Mouse (Mus musculus): Measurements from ENCODE around the gene Defb26. TPM values are rescaled to one million over a fixed set of nuclear protein-coding genes. Genes with fewer than 3 reads are reported as not detected.

The Defb26 gene
- total and polyA plus RNA-seq, 2 experiments from 2014 or later: not detected

DNA sequence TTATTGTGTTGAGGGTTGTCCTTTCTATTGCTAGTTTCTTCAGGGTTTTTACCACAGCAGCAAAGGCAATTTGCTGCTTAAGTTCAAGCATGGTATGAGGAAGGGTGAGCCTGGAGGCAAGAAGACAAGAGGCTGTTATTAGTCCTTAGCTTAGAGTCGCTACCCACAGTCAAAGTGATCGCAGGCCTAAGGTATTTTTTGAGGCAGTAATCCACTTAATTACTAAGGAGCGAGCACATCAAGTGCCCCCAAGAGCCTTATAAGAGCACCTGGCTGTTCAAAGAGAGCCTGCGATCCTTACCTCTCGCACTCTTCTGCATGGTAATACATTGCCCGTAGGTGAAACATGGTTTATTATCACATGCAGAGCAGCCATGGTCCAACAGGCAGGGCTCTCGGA is 29.8 kb downstream of the Defb26 start:
- H3K36me3 ChIP-seq (replicated peaks; ENCODE audit: control insufficient read depth, insufficient read depth, low read length): no peaks in the 10 kb centered on the region
- ATAC-seq (ENCODE audit: insufficient read depth, low read depth): no peak
- H3K9me3 ChIP-seq (replicated peaks; ENCODE audit: control insufficient read depth, low read length): no peaks in the 10 kb centered on the region
- no peak for DNase-seq (ENCODE audit: low spot score)
- no peak overlapping the region for H3K27ac ChIP-seq (ENCODE audit: low read depth)
- WGBS: 81% methylated on average over 7 of the region's 7 CpGs
- no peak overlapping the region for H3K9ac ChIP-seq (replicated peaks; ENCODE audit: low read depth, low read length)
- TF ChIP-seq CTCF (IDR thresholded peaks at IDR 0.05; ENCODE audit: low read depth) (no peak), EP300 (IDR thresholded peaks at IDR 0.05; ENCODE audit: low read depth) (no peak)
- H3K4me1 ChIP-seq (ENCODE audit: control insufficient read depth, insufficient read depth): no peaks in the 10 kb centered on the region
- H3K4me3 ChIP-seq (ENCODE audit: low read depth, low read length): no peak overlapping the region
- no peaks in the 10 kb centered on the region for H3K27me3 ChIP-seq (ENCODE audit: control insufficient read depth, insufficient read depth, low read length)
- H3K4me2 ChIP-seq (ENCODE audit: low read depth, low read length): no peak overlapping the region

DNA sequence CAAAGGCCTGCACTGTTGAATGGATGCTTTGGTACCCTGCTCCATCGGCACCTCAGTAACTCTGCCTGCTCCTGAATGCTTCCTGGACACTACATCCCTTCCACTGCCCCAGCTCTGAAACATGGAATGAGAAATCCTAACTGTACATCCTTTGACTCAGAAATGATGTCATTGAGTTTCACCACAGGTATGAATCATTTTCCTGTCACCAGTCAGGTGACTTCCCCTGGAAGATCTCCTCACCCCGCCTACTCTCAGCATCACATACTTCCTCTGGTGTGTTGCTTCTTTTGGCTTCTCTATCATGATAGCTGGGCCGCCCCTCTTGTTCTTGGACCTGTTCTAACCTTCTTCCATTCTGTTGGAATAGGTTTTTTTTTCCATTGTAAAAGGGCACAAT is 30.6 kb downstream of the Defb26 start:
- Histone ChIP-seq H3K9me3 (replicated peaks; ENCODE audit: control insufficient read depth, low read length) (no peaks in the 10 kb centered on the region), H3K4me3 (ENCODE audit: low read depth, low read length) (no peak overlapping the region), H3K36me3 (replicated peaks; ENCODE audit: control insufficient read depth, insufficient read depth, low read length) (no peaks in the 10 kb centered on the region), H3K27ac (ENCODE audit: low read depth) (no peak overlapping the region), H3K27me3 (ENCODE audit: control insufficient read depth, insufficient read depth, low read length) (no peaks in the 10 kb centered on the region), H3K4me2 (ENCODE audit: low read depth, low read length) (no peak overlapping the region), H3K4me1 (ENCODE audit: control insufficient read depth, insufficient read depth) (no peaks in the 10 kb centered on the region), H3K9ac (replicated peaks; ENCODE audit: low read depth, low read length) (no peak overlapping the region)
- ATAC-seq (ENCODE audit: insufficient read depth, low read depth) (no peak), DNase-seq (ENCODE audit: low spot score) (no peak)
- WGBS: 53% methylated on average over 3 of the region's 3 CpGs
- TF ChIP-seq EP300 (IDR thresholded peaks at IDR 0.05; ENCODE audit: low read depth) (no peak), CTCF (IDR thresholded peaks at IDR 0.05; ENCODE audit: low read depth) (no peak)

DNA sequence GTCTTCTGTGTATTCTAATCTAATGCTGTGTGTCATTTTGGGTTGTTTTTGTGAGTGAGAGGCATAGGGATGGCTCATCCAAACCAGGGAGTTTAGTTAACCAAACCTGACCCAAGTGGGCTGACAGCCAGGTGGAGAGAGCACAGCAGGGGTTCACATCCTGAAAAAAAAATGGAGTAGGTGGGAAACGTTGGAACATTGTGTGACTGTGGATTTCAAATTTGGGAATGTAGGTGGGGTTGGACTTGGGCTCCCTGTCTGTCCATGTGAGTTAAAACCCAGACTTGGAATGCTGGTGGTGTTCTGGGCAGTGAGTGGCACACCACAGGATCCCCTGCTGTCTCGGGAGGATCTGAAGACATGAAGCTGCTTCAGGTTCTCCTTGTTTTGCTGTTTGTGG is 34.7 kb downstream of the Defb26 start, which contains the start of gene Defb20:
Gene Defb20 (plus strand): TSS at position 301 of the 400 bp plus-strand sequence.
- ATAC-seq (ENCODE audit: insufficient read depth, low read depth): no peak
- no peaks in the 10 kb centered on the region for H3K9me3 ChIP-seq (replicated peaks; ENCODE audit: control insufficient read depth, low read length)
- 51% methylated on average over 2 of the region's 2 CpGs for WGBS

DNA sequence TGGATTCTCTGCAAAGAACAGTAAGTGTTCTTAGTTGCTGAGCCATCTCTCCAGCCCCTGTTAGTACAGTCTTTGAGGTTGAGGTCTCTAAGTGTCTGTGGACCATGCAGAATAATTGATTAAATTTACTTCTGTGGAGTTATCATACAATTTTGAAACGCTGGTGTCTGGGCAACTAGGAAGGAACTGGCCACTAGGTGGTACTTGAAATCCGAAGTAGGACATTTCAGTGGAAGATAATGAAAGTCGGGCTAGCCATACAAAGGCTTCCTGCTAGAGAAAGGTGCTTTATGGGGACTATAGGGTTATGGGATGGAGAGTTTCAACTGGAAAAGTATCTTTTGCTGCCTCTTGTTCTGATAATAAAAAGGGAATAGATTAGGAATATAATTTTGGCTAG is 39.1 kb downstream of the Defb26 start:
- 13% methylated on average over 3 of the region's 3 CpGs for WGBS
- DNase-seq (ENCODE audit: low spot score): no peak
- no peaks in the 10 kb centered on the region for H3K9me3 ChIP-seq (replicated peaks; ENCODE audit: control insufficient read depth, low read length)
- no peak for ATAC-seq (ENCODE audit: insufficient read depth, low read depth)
- peak; percentile 35 for TF ChIP-seq CTCF (IDR thresholded peaks at IDR 0.05; ENCODE audit: low read depth)
- TF ChIP-seq EP300 (IDR thresholded peaks at IDR 0.05; ENCODE audit: low read depth): no peak
- no peaks in the 10 kb centered on the region for H3K27me3 ChIP-seq (ENCODE audit: control insufficient read depth, insufficient read depth, low read length)
- H3K4me3 ChIP-seq (ENCODE audit: low read depth, low read length): no peak overlapping the region
- H3K36me3 ChIP-seq (replicated peaks; ENCODE audit: control insufficient read depth, insufficient read depth, low read length): no peaks in the 10 kb centered on the region
- no peak overlapping the region for H3K27ac ChIP-seq (ENCODE audit: low read depth)
- no peaks in the 10 kb centered on the region for H3K4me1 ChIP-seq (ENCODE audit: control insufficient read depth, insufficient read depth)
- H3K4me2 ChIP-seq (ENCODE audit: low read depth, low read length): no peak overlapping the region
- H3K9ac ChIP-seq (replicated peaks; ENCODE audit: low read depth, low read length): no peak overlapping the region

More for the DNA sequence above, 34.7 kb downstream of the Defb26 start, which contains the start of gene Defb20:
- Histone ChIP-seq H3K9ac (replicated peaks; ENCODE audit: low read depth, low read length) (no peak within 1 kb of the TSS), H3K27ac (ENCODE audit: low read depth) (no peak within 1 kb of the TSS), H3K4me3 (ENCODE audit: low read depth, low read length) (no peak within 1 kb of the TSS), H3K4me1 (ENCODE audit: control insufficient read depth, insufficient read depth) (no peaks in the 10 kb centered on the region), H3K4me2 (ENCODE audit: low read depth, low read length) (no peak within 1 kb of the TSS), H3K36me3 (replicated peaks; ENCODE audit: control insufficient read depth, insufficient read depth, low read length) (no peaks in the 10 kb centered on the region), H3K27me3 (ENCODE audit: control insufficient read depth, insufficient read depth, low read length) (no peaks in the 10 kb centered on the region)
- TF ChIP-seq EP300 (IDR thresholded peaks at IDR 0.05; ENCODE audit: low read depth) (no peak), CTCF (IDR thresholded peaks at IDR 0.05; ENCODE audit: low read depth) (no peak)
- DNase-seq (ENCODE audit: low spot score): no peak

DNA sequence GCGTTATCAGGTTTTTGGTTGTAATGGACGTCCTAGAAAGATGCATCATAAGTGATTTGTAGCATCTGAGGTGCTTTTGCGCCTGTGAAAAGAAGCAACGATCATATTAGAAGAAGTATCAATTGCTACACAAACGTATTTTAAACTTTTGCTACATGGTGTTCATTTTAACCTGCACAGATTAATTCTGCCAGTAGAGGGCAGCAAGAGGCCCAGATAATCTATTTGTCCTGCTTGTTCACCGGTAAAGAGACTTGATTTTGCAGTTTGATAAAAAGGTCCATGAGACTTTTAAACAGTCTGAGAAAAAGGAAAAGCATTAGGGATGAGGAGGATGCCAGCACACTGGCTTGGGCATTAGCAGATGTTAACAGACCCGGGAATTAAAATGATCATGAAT is 40.5 kb downstream of the Defb26 start:
- WGBS: 27% methylated on average over 7 of the region's 7 CpGs
- H3K27me3 ChIP-seq (ENCODE audit: control insufficient read depth, insufficient read depth, low read length): no peaks in the 10 kb centered on the region
- H3K36me3 ChIP-seq (replicated peaks; ENCODE audit: control insufficient read depth, insufficient read depth, low read length): no peaks in the 10 kb centered on the region
- no peaks in the 10 kb centered on the region for H3K4me1 ChIP-seq (ENCODE audit: control insufficient read depth, insufficient read depth)
- H3K9me3 ChIP-seq (replicated peaks; ENCODE audit: control insufficient read depth, low read length): no peaks in the 10 kb centered on the region
- no peak for ATAC-seq (ENCODE audit: insufficient read depth, low read depth)
- H3K9ac ChIP-seq (replicated peaks; ENCODE audit: low read depth, low read length): no peak overlapping the region
- TF ChIP-seq EP300 (IDR thresholded peaks at IDR 0.05; ENCODE audit: low read depth) (no peak), CTCF (IDR thresholded peaks at IDR 0.05; ENCODE audit: low read depth) (peak; percentile 55)
- H3K4me2 ChIP-seq (ENCODE audit: low read depth, low read length): no peak overlapping the region
- no peak overlapping the region for H3K27ac ChIP-seq (ENCODE audit: low read depth)
- no peak for DNase-seq (ENCODE audit: low spot score)
- no peak overlapping the region for H3K4me3 ChIP-seq (ENCODE audit: low read depth, low read length)

DNA sequence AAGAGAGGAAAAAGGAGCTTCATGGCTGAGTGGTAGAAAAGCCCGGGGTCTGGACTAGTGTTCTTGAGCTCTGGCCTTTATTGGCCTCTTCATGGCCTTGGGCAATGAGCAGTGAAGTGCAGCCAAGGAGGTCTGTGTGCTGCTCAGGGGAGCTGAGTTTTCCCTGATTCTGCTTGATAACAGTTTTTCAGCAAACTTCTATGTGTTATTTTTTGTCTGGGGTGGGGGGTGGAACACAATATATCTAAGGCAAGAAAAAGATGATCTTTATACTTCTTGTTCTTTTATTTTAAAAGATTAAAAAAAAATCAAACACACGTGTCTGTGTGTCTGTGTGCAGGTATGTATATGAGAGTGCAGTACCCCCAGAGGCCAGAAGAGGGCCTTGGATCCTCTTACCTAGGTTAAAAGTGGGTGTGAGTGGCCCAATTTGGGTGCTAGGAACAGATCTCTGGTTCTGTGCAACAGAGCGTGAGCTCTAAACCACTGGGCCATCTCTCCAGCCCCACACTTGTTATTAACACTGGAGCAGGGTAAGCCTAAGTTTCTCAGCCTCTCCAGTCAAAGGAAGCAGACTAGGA is 46.8 kb downstream of the Defb26 start, which contains the start of gene Defb23:
Gene Defb23 (minus strand): TSS at position 51 of the 581 bp plus-strand sequence.
- no peaks in the 10 kb centered on the region for H3K36me3 ChIP-seq (replicated peaks; ENCODE audit: control insufficient read depth, insufficient read depth, low read length)
- 90% methylated on average over 3 of the region's 3 CpGs for WGBS

More for the DNA sequence above, 46.8 kb downstream of the Defb26 start, which contains the start of gene Defb23:
- TF ChIP-seq EP300 (IDR thresholded peaks at IDR 0.05; ENCODE audit: low read depth) (no peak), CTCF (IDR thresholded peaks at IDR 0.05; ENCODE audit: low read depth) (no peak)
- no peaks in the 10 kb centered on the region for H3K4me1 ChIP-seq (ENCODE audit: control insufficient read depth, insufficient read depth)
- H3K9me3 ChIP-seq (replicated peaks; ENCODE audit: control insufficient read depth, low read length): no peaks in the 10 kb centered on the region
- H3K27me3 ChIP-seq (ENCODE audit: control insufficient read depth, insufficient read depth, low read length): no peaks in the 10 kb centered on the region
- no peak within 1 kb of the TSS for H3K4me2 ChIP-seq (ENCODE audit: low read depth, low read length)
- no peak within 1 kb of the TSS for H3K9ac ChIP-seq (replicated peaks; ENCODE audit: low read depth, low read length)
- DNase-seq (ENCODE audit: low spot score) (no peak), ATAC-seq (ENCODE audit: insufficient read depth, low read depth) (no peak)
- H3K27ac ChIP-seq (ENCODE audit: low read depth): no peak within 1 kb of the TSS
- no peak within 1 kb of the TSS for H3K4me3 ChIP-seq (ENCODE audit: low read depth, low read length)
